Mouse (Mus musculus): ENCODE results near the gene Rrp7a. TPM values are rescaled to one million over a fixed set of nuclear protein-coding genes. Genes with fewer than 3 reads are reported as not detected.

Gene Rrp7a
- total RNA-seq, 2 experiments from 2014 or later = 147 to 159 TPM

GRCm38 (mm10) chr15:83083530-83083929, 39.1 kb downstream of the Rrp7a start:
- peak in 1 of 2 experiments; percentile 47 for DNase-seq (ENCODE audit: extremely low spot score in 1 of 2, low spot score in 2 of 2)
- intact Hi-C loops (cut with DNase I) = no loop called here
- TF ChIP-seq CTCF (IDR thresholded peaks at IDR 0.05) = no peak
- H3K27ac ChIP-seq = no peak overlapping the region
- no peak overlapping the region for H3K4me3 ChIP-seq

DNA sequence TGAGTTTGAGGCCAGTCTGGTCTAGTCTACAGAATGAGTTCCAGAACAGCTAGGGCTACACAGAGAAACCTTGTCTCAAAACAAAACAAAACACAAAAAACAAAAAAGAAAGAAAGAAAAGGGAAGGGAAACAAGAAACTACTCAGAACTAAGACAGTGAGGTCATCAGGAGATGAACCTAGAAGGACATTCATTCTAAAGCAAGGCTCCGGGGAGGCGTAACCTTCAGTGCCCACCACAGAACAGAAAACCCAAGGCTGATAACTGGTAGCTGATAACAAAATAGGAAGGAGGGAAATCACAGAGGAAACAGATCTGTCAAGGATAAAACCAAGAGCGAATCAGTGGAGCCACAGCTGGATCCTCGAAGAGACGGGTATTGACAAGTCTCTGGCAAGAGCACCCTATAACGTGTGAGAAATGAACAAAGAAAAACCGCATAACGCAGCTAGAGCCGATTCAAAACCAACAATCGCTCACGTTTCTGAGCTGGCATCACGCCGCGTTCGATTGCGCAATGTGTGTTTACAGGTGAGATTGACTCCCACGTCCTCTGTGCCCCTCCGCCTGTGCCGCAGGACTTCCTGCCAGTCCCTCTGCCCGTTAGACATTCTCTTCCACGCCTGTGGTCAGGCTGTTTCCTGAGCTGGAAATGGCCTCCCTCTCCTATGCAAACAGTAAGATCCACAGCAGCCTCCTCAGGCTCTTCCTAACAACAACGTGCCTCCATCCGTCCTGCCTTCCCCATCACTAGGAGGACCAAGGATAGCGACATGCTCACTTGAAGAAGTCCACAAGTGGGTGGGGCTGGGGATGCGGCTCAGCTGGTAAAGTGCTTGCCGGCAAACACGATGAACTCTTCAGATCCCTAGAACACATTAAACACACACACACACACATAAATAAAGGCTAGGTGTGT, 46.7 kb downstream of the Rrp7a start:
- TF ChIP-seq CTCF (IDR thresholded peaks at IDR 0.05) = no peak
- intact Hi-C loops (cut with DNase I) = no loop called here
- no peak for DNase-seq (ENCODE audit: extremely low spot score in 1 of 2, low spot score in 2 of 2)
- no peak overlapping the region for H3K27ac ChIP-seq
- no peak overlapping the region for H3K4me3 ChIP-seq

DNA sequence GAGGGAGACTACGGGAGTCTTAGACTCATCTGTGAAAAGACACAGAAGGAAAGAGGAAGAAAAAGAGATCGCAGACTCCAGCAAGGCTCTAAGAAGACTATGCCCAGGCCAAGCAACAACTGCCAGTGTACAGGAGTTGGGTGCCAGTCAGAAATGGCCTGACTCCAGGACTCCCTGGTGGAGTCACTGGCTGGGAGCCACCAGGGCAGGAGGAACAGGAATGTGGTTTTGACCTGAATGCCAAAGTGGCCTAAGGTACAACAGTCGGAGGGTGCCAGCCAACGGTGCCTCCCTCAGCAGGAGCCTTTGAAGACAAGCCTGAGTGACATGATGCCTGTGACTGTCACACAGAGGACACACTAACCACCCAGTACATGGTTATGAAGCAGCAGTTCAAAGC, 48.4 kb downstream of the Rrp7a start:
- TF ChIP-seq CTCF (IDR thresholded peaks at IDR 0.05) = no peak

GRCm38 (mm10) chr15:83071752-83072151, 50.8 kb downstream of the Rrp7a start:
- intact Hi-C loops (cut with DNase I) = no loop called here
- no peak overlapping the region for H3K27ac ChIP-seq
- DNase-seq (ENCODE audit: extremely low spot score in 1 of 2, low spot score in 2 of 2) = no peak
- peak; percentile 9 for TF ChIP-seq CTCF (IDR thresholded peaks at IDR 0.05)
- H3K4me3 ChIP-seq = no peak overlapping the region

More for the DNA sequence above, 48.4 kb downstream of the Rrp7a start:
- Histone ChIP-seq H3K27ac (no peak overlapping the region), H3K4me3 (no peak overlapping the region)
- intact Hi-C loops (cut with DNase I) = no loop called here
- DNase-seq (ENCODE audit: extremely low spot score in 1 of 2, low spot score in 2 of 2) = no peak

DNA sequence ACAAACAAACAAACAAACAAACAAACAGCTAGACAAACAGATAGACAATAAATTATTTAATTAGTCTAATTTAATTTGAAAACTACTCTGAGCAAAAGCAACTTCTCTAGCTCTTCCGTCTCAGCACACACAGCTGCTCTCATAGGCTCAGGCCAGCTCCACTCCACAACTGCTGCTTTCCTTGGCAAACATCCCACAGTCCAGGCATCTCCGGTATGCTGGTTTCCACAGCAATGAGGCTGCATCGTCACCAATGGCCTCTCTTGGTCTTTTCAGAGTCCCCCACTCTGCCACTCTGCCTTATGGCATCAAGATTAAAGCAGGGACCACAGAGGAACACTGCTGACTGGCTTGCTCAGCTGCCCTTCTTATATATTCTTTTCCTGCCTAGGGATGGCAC, 51.7 kb downstream of the Rrp7a start:
- no peak for DNase-seq (ENCODE audit: extremely low spot score in 1 of 2, low spot score in 2 of 2)
- no peak overlapping the region for H3K27ac ChIP-seq
- no peak for TF ChIP-seq CTCF (IDR thresholded peaks at IDR 0.05)
- intact Hi-C loops (cut with DNase I) = no loop called here
- no peak overlapping the region for H3K4me3 ChIP-seq

DNA sequence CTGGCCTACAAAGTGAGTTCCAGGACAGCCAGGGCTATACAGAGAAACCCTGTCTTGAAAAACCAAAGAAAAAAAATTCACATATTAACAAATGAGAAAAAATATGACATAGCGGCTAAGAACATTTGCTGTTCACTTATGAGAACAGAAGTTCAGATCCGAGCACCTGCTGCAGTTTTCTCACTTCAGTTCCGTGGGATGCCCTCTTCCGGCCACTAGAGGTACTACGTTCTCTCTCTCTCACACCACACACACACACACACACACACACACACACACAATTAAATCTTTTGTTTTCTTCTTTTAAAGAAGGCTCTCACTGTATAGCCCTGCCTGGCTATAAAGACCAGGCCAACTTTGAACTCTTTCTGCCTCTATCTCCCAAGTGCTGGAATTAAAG, 54.3 kb downstream of the Rrp7a start:
- intact Hi-C loops (cut with DNase I) = no loop called here
- TF ChIP-seq CTCF (IDR thresholded peaks at IDR 0.05) = no peak

DNA sequence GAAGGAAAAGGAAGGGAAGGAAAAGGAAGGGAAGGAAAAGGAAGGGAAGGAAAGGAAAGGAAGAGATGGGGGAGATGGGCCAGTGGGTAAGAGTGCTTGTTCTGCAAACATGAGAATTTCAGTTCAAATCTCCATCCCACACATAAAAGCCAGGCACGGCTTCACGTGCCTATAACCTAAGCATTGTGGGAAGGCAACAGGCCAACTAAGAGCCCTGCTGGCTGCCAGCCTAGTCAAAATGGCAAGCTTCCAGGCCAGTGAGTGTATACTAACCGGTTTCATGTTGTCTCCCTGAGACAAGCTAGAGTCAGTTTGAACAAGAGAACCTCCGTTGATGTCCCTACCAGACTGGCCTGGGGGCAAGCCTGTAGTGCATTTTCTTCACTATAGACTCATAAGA, 57.1 kb downstream of the Rrp7a start:
- Histone ChIP-seq H3K4me3 (no peak overlapping the region), H3K27ac (no peak overlapping the region)
- intact Hi-C loops (cut with DNase I) = no loop called here
- DNase-seq (ENCODE audit: extremely low spot score in 1 of 2, low spot score in 2 of 2) = peak in 1 of 2 experiments; percentile 54
- no peak for TF ChIP-seq CTCF (IDR thresholded peaks at IDR 0.05)

More for the DNA sequence above, 54.3 kb downstream of the Rrp7a start:
- DNase-seq (ENCODE audit: extremely low spot score in 1 of 2, low spot score in 2 of 2) = no peak
- H3K4me3 ChIP-seq = no peak overlapping the region
- no peak overlapping the region for H3K27ac ChIP-seq

Other genes with a start within 250 kb of the Rrp7a start
- gene Tcf20, start 134.9 kb downstream of the Rrp7a start, total RNA-seq (2021) = 100 to 1,000 TPM; 231 to 245 TPM
- gene Nfam1, start 89.5 kb downstream of the Rrp7a start, total RNA-seq (2021) = 1 to 10 TPM; 2.2 to 2.8 TPM
- 10 to 100 TPM in 1 of 2 experiments, 1 to 10 TPM in 1; 9.0 to 10.2 TPM for gene Serhl, start 33.3 kb downstream of the Rrp7a start, total RNA-seq (2021)
- 10 to 100 TPM; 86.5 to 95.1 TPM for gene Poldip3, start 26.6 kb upstream of the Rrp7a start, total RNA-seq (2021)
- gene Cyb5r3, start 49.8 kb upstream of the Rrp7a start, total RNA-seq (2021) = 10 to 100 TPM; 58.4 to 63.1 TPM
- 1 to 10 TPM; 1.9 to 4.5 TPM for gene A4galt, start 129.0 kb upstream of the Rrp7a start, total RNA-seq (2021)
- gene Arfgap3, start 227.4 kb upstream of the Rrp7a start, total RNA-seq (2021) = 10 to 100 TPM; 19.5 to 21.5 TPM